Mouse (Mus musculus) neural tube, embryonic 12.5 days (tissue): ENCODE data around the gene Syngap1. TPM values are rescaled to one million over a fixed set of nuclear protein-coding genes. Genes with fewer than 3 reads are reported as not detected.

Experiments
- ATAC-seq: fragments of 200-750 bp; cut with Nextera tagmentation; 2 replicates; pipeline ENCODE4 v1.8.0; 2017; ENCODE audit warnings: low read depth, mild to moderate bottlenecking, moderate TSS enrichment, moderate library complexity; ENCODE audit not compliant: low FRiP score
- H3K27ac ChIP-seq: fragments of 300-500 bp; sonication (generic); 2 replicates; pipeline ENCODE4 v1.5.1; 2016
- H3K27me3 ChIP-seq: fragments of 300-500 bp; sonication (generic); replicated peaks from 2 replicates; pipeline ENCODE4 v1.6.1; 2016; ENCODE audit warnings: mild to moderate bottlenecking
- H3K36me3 ChIP-seq: fragments of 300-500 bp; sonication (generic); 2 replicates; pipeline ENCODE4 v1.6.1; 2016; ENCODE audit warnings: mild to moderate bottlenecking
- H3K4me1 ChIP-seq: fragments of 300-500 bp; sonication (generic); 2 replicates; pipeline ENCODE4 v1.6.1; 2016
- H3K4me2 ChIP-seq: fragments of 300-500 bp; sonication (generic); replicated peaks from 2 replicates; pipeline ENCODE4 v1.6.1; 2016; ENCODE audit warnings: mild to moderate bottlenecking
- H3K4me3 ChIP-seq: fragments of 300-500 bp; sonication (generic); 2 replicates; pipeline ENCODE4 v1.5.1; 2016
- H3K9ac ChIP-seq: fragments of 300-500 bp; sonication (generic); 2 replicates; pipeline ENCODE4 v1.6.1; 2016; ENCODE audit warnings: mild to moderate bottlenecking
- H3K9me3 ChIP-seq: fragments of 300-500 bp; sonication (generic); 2 replicates; pipeline ENCODE4 v1.6.1; 2016; ENCODE audit warnings: mild to moderate bottlenecking
- WGBS: fragments of 180-500 bp; shearing (Covaris S2); methylation state at CpG from one replicate; pipeline ENCODE4 v1.1.7; 2016; 5-methylcytosine and 5-hydroxymethylcytosine counted together
- polyA plus RNA-seq: library from polyadenylated mRNA; unstranded; fragments of >200 nt; fragmentation: Nextera tagmentation; extraction: Ambion mirVana; gene quantifications from 2 replicates; pipeline ENCODE4 v1.2.1, GENCODE M21; 2016

The Syngap1 gene
- polyA plus RNA-seq, 1 experiment from 2014 or later = 3.5 TPM

DNA sequence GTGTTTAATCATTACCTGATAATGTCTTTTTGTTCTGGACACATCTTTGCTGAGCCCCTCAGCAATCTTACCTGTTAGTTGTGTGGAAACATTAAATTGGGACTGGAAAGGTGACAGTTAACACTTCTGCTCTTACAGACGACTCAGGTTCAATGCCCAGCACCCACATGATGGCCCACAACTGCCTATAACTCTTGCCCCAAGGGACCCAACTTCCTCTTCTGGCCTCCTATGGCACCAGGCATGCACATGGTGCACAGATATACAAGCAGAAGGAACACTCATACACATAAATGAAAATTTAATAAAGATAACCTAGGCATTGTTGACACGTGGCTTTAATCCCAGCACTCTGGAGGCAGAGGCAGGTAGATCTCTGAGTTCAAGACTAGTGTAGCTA, 38.4 kb downstream of the Syngap1 start:
- Histone ChIP-seq H3K27ac (no peak overlapping the region), H3K9me3 (no peaks in the 10 kb centered on the region), H3K27me3 (no peaks in the 10 kb centered on the region), H3K36me3 (peaks cover 57% of the 10 kb centered on the region), H3K4me2 (no peak overlapping the region), H3K9ac (no peak overlapping the region), H3K4me3 (no peak overlapping the region), H3K4me1 (peaks cover 19% of the 10 kb centered on the region)
- WGBS = 89% methylated on average over 2 of the region's 2 CpGs
- no peak for ATAC-seq

DNA sequence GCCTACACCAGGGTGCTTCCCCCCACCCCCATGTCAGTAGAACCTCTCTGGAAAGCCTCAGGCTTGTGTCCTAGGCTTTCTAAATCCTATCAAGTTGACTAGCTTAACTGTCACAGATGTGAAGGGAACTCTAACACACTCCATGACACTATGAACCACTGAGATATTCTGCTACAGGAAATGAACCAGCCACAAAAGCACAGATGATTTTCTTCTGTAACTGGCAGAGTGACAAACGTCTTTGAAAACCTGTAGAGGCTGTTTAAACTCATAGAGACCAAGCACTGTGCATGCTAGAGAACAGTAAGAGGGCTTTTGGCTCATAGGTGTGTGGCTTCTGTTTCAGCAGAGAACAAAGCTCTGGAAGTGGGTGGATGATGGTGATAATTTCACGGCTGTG, 40.0 kb downstream of the Syngap1 start:
- 85% methylated on average over 2 of the region's 2 CpGs for WGBS
- Histone ChIP-seq H3K27me3 (no peaks in the 10 kb centered on the region), H3K9me3 (no peaks in the 10 kb centered on the region), H3K36me3 (peaks cover 41% of the 10 kb centered on the region), H3K4me2 (no peak overlapping the region), H3K27ac (no peak overlapping the region), H3K9ac (no peak overlapping the region), H3K4me1 (peaks cover 6% of the 10 kb centered on the region), H3K4me3 (no peak overlapping the region)
- ATAC-seq = no peak

DNA sequence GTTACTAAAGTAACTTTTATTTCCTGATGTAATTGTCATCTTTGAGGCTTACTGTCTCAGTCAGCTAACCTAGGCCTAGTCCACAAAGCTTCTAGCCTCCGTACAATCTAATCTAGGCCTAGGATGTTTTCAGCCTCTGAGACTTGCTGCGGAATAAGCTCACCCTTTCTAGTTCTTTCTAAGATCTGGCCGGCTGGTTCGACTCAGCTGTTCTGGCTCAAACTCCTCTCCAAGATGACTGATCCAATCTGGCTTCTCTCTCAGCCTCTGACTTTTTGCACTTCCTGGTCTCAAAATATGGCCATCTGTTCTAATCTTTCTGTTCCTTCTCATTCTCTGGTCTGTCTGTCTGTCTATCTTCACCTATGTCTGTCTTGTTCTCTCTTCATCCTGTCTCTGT, 42.3 kb downstream of the Syngap1 start:
- Histone ChIP-seq H3K27ac (no peak overlapping the region), H3K9ac (no peak overlapping the region), H3K36me3 (peaks cover 22% of the 10 kb centered on the region), H3K9me3 (no peaks in the 10 kb centered on the region), H3K4me2 (no peak overlapping the region), H3K27me3 (no peaks in the 10 kb centered on the region), H3K4me1 (no peaks in the 10 kb centered on the region), H3K4me3 (no peak overlapping the region)
- ATAC-seq = no peak
- WGBS = 98% methylated on average over 4 of the region's 4 CpGs

DNA sequence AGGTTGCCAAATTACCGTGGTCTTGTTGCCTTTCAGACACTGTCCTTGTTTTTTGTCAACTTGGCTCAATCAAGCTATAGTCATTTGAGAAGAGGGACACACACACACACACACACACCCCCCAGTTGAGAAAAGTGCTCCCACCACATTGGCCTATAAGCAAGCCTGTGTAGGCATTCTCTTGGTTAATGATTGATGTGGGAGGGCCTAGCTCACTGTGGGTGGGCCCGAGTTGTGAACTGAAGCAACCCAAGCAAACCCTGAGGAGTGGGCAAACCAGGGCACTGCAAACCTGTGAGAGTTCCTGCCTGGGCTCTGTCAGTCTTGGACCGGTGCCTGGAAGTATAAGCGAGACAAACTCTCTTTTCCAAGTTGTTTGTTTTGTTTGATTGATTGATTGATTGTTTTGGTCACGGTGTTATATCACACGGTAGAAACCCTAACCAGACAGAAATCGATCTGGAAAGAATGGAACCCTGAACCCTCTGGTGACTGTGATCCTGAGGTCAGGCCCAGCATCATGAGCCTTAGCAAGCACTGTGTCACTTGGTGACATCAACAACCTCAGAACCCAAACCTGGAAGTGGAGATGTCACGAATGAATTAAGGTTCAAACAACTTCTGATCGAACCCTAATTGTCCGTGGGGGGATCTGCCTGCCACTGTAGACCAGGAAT, 44.6 kb downstream of the Syngap1 start:
- H3K4me2 ChIP-seq = no peak overlapping the region
- H3K27me3 ChIP-seq = no peaks in the 10 kb centered on the region
- H3K4me1 ChIP-seq = no peaks in the 10 kb centered on the region
- H3K27ac ChIP-seq = no peak overlapping the region
- no peak for ATAC-seq
- 78% methylated on average over 10 of the region's 10 CpGs for WGBS
- H3K9me3 ChIP-seq = no peaks in the 10 kb centered on the region
- H3K9ac ChIP-seq = no peak overlapping the region
- no peaks in the 10 kb centered on the region for H3K36me3 ChIP-seq
- no peak overlapping the region for H3K4me3 ChIP-seq

DNA sequence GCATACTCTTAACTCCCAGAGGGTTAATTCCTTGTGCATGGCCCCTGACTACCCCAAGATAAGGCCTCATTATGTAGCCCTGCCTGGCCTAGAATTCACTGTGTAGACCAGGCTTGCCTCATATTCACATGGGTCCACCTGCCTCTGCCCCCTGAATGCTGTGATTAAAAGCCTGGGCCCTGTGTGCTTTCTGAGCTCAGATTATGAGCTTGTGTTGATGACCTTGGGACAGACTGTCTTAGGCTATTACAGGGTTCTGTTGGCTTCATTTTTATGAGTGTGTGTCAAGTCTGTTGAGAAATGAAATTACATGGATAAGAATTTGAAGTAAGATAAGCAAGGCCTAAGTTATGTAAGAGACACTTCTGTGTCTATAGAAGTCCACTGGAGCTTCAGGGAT, 49.5 kb downstream of the Syngap1 start:
- no peak for ATAC-seq
- Histone ChIP-seq H3K27me3 (no peaks in the 10 kb centered on the region), H3K4me2 (no peak overlapping the region), H3K27ac (no peak overlapping the region), H3K9me3 (no peaks in the 10 kb centered on the region), H3K4me1 (no peaks in the 10 kb centered on the region), H3K4me3 (no peak overlapping the region), H3K9ac (no peak overlapping the region), H3K36me3 (no peaks in the 10 kb centered on the region)

DNA sequence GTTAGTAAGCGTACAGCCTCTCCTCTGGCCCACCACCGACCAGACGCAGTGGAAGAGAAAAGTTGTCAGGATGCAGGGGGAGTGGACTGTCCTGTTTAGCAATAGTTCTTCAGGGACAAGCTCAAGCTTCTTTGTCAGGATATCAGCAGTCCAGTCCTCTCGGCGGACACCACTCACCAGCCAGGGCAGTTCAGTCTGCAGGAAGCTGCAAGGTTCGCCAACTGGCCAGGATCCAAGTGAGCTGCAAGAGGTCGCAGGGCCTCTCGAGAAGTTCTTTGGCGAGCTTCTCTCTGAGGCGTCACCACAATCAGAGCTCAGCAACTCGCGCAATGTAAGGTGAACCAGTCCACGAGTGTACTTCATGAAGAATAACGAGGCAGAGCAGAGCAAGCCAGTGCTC, 53.4 kb downstream of the Syngap1 start:
- no peak overlapping the region for H3K4me2 ChIP-seq
- no peak for ATAC-seq
- H3K4me3 ChIP-seq = no peak overlapping the region
- 88% methylated on average over 14 of the region's 14 CpGs for WGBS
- no peaks in the 10 kb centered on the region for H3K4me1 ChIP-seq
- H3K9me3 ChIP-seq = no peaks in the 10 kb centered on the region
- no peak overlapping the region for H3K27ac ChIP-seq
- H3K27me3 ChIP-seq = no peaks in the 10 kb centered on the region
- no peak overlapping the region for H3K9ac ChIP-seq
- no peaks in the 10 kb centered on the region for H3K36me3 ChIP-seq

DNA sequence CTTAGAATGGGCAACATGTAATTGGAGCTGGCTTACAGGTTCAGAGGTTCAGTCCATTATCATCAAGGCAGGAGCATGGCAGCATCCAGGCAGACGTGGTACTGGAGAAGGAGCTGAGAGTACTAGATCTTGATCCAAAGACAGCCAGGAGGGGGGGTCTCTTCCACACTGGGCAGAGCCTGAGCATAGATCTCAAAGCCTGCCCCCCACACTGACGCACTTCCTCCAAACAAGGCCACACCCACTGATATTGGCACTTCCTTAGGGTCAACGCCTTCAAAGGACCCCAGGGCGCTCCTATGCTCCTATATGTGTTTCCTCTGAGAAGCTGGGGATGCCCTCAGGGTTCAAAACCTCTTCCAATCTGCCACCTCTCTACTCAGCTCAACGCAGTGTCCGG, 54.0 kb downstream of the Syngap1 start:
- H3K27me3 ChIP-seq = no peaks in the 10 kb centered on the region
- no peaks in the 10 kb centered on the region for H3K4me1 ChIP-seq
- H3K4me3 ChIP-seq = no peak overlapping the region
- no peak overlapping the region for H3K27ac ChIP-seq
- no peak for ATAC-seq
- no peaks in the 10 kb centered on the region for H3K36me3 ChIP-seq
- no peak overlapping the region for H3K4me2 ChIP-seq
- no peak overlapping the region for H3K9ac ChIP-seq
- H3K9me3 ChIP-seq = no peaks in the 10 kb centered on the region
- 73% methylated on average over 6 of the region's 6 CpGs for WGBS

DNA sequence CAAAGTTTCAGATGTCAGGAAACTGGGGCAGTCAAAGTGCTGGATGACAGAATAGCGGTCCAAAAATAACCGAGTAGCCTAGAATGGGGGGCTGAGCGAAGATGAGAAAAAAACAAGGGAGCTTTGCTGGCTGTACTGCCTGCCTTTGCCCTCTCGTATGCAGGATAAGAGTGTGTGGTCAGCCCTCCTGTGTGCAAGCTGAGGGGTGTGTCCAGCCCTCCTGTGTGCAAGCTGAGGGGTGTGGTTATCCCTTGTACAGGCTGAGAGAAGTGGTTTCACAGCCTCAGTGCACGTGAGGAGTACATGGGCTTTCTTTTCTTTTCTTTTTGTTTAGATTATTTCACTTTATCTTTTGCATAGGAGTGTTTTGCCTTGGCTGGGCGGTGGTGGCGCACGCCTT, 54.5 kb downstream of the Syngap1 start:
- Histone ChIP-seq H3K4me2 (no peak overlapping the region), H3K36me3 (no peaks in the 10 kb centered on the region), H3K9ac (no peak overlapping the region), H3K4me1 (no peaks in the 10 kb centered on the region), H3K27me3 (no peaks in the 10 kb centered on the region), H3K9me3 (no peaks in the 10 kb centered on the region), H3K27ac (no peak overlapping the region), H3K4me3 (no peak overlapping the region)
- WGBS = 80% methylated on average over 8 of the region's 8 CpGs
- no peak for ATAC-seq

DNA sequence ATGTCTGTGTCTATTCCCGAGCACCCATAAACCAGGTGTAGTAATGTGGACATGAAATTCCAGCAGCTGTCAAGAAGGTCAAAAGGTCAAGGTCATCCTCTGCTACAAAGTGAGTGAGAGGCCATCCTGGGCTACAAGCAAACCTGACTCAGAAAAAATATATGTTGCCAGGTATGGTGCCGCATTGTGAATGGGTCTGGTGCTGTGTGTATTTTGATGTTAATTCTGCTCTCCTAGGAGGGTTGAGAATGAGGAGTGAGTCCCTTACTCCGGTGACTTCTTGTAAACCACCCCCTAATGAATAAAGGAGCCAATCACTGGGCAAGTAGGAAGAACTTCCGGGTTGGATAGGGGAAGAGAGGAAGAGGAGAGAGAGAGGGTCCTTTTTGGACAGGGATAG, 56.6 kb downstream of the Syngap1 start:
- H3K4me2 ChIP-seq = no peak overlapping the region
- no peak overlapping the region for H3K9ac ChIP-seq
- 0 out of 2 replicates have a peak, but pooled peaks cover 4% of the 10 kb centered on the region for H3K36me3 ChIP-seq
- H3K4me1 ChIP-seq = no peaks in the 10 kb centered on the region
- no peak overlapping the region for H3K27ac ChIP-seq
- no peaks in the 10 kb centered on the region for H3K27me3 ChIP-seq
- WGBS = 79% methylated on average over 4 of the region's 4 CpGs
- no peak overlapping the region for H3K4me3 ChIP-seq
- no peak for ATAC-seq
- no peaks in the 10 kb centered on the region for H3K9me3 ChIP-seq

DNA sequence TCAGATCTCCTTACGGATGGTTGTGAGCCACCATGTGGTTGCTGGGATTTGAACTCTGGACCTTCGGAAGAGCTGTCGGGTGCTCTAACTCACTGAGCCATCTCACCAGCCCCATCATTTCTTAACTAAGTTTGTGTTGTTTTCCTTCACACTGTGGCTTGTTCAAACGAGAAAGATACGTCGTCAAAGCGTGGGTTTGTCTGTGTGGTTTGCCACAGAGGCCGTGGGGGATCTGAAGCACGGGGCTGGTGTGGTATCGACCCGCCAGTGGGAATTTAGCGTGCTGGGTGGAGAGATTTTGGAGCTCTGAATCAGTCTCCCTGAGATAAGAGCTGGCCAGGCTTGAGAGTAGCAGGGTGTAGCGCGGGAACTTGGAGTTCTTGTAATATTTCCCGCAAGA, 57.2 kb downstream of the Syngap1 start:
- no peak for ATAC-seq
- no peak overlapping the region for H3K4me2 ChIP-seq
- 93% methylated on average over 15 of the region's 15 CpGs for WGBS
- H3K9me3 ChIP-seq = no peaks in the 10 kb centered on the region
- no peak overlapping the region for H3K27ac ChIP-seq
- H3K36me3 ChIP-seq = 0 out of 2 replicates have a peak, but pooled peaks cover 4% of the 10 kb centered on the region
- no peaks in the 10 kb centered on the region for H3K4me1 ChIP-seq
- H3K9ac ChIP-seq = no peak overlapping the region
- no peak overlapping the region for H3K4me3 ChIP-seq
- no peaks in the 10 kb centered on the region for H3K27me3 ChIP-seq

DNA sequence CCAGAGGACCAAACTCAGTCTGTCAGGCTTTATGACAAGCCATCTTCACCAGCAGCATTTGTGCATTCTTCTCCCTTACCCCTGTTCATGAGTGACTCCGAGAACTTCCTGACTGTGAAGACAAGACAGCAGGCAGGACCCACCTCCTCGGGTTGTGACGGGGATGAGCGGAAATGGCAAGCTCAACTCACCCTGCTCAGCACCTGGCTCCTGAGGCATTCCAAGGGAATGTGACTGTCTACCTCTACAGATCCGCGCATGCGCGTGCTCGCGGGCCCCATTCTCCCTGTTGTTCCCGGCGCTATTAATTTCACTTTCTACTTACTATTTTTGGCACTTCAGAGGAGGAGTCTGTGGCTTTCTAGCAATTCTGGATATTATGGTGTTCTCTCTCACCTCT, 58.9 kb downstream of the Syngap1 start:
- Histone ChIP-seq H3K9me3 (no peaks in the 10 kb centered on the region), H3K4me2 (no peak overlapping the region), H3K36me3 (0 out of 2 replicates have a peak, but pooled peaks cover 4% of the 10 kb centered on the region), H3K4me3 (no peak overlapping the region), H3K4me1 (no peaks in the 10 kb centered on the region), H3K27ac (no peak overlapping the region), H3K9ac (no peak overlapping the region), H3K27me3 (no peaks in the 10 kb centered on the region)
- 80% methylated on average over 12 of the region's 12 CpGs for WGBS
- ATAC-seq = no peak

DNA sequence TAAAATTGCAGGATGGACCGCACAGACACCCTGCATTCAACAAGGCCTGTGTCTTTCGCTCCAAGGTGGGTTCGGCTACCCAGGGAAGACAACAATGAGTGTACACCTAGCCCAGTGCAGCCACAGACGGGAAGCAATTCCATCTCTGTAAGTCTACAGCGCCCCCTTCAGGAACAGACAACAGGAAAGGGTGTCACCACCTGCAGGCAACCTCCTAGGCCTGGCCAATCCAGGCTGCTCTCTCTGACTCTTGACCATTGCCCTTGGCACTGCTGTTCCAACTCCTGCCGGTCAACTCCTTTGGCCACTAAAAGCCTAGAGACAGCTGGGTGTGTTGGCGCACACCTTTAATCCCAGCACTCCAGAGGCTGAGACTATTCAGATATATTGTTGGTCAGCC, 60.1 kb downstream of the Syngap1 start:
- H3K4me1 ChIP-seq = no peaks in the 10 kb centered on the region
- no peak overlapping the region for H3K4me3 ChIP-seq
- no peaks in the 10 kb centered on the region for H3K27me3 ChIP-seq
- 0 out of 2 replicates have a peak, but pooled peaks cover 4% of the 10 kb centered on the region for H3K36me3 ChIP-seq
- no peak overlapping the region for H3K4me2 ChIP-seq
- WGBS = 83% methylated on average over 7 of the region's 7 CpGs
- ATAC-seq = no peak
- H3K27ac ChIP-seq = no peak overlapping the region
- no peak overlapping the region for H3K9ac ChIP-seq
- H3K9me3 ChIP-seq = no peaks in the 10 kb centered on the region

DNA sequence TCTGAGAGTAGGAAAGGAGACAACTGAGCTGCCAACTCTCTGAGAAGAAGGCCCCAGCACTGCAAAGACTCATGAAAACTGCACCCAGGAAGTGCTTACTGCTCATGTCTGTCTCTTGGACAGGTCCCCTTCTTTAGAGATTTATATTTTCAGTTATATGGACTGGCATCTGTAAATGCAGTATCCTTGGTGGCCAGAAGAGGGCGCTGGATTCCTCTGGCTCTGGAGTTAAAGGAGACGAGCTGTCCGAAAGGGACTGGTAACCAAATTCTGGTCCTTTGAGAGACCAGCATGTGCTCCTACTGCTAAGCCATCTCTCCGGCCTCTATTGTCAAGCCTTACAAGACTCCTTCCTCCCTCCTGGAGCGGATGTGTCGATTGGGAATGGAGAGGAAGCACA, 60.8 kb downstream of the Syngap1 start:
- H3K4me2 ChIP-seq = no peak overlapping the region
- WGBS = 49% methylated on average over 6 of the region's 6 CpGs
- H3K4me3 ChIP-seq = no peak overlapping the region
- ATAC-seq = no peak
- no peak overlapping the region for H3K27ac ChIP-seq
- no peaks in the 10 kb centered on the region for H3K27me3 ChIP-seq
- H3K36me3 ChIP-seq = 0 out of 2 replicates have a peak, but pooled peaks cover 4% of the 10 kb centered on the region
- no peak overlapping the region for H3K9ac ChIP-seq
- H3K4me1 ChIP-seq = no peaks in the 10 kb centered on the region
- no peaks in the 10 kb centered on the region for H3K9me3 ChIP-seq
